Mouse (Mus musculus): ENCODE measurements around the gene Kcnk13. TPM values are rescaled to one million over a fixed set of nuclear protein-coding genes. Genes with fewer than 3 reads are reported as not detected.

The Kcnk13 gene
- polyA plus RNA-seq, 1 experiment from 2014 or later: 0.94 TPM

GRCm38 (mm10) chr12:99999726-100000125 is 35.4 kb downstream of the Kcnk13 start:
- no peaks in the 10 kb centered on the region; the same call in 1 of the 2 replicates for H3K4me1 ChIP-seq (ENCODE audit: control insufficient read depth, insufficient read depth, low read length)
- H3K27ac ChIP-seq (ENCODE audit: low read depth, low read length): no peak overlapping the region
- no peak for ATAC-seq
- H3K4me2 ChIP-seq (ENCODE audit: low read length): no peak overlapping the region
- WGBS: 79% methylated on average over 5 of the region's 5 CpGs
- H3K4me3 ChIP-seq (ENCODE audit: low read depth, low read length): no peak overlapping the region
- no peak for DNase-seq (ENCODE audit: low spot score)
- H3K9me3 ChIP-seq (replicated peaks; ENCODE audit: control insufficient read depth, low read length): no peaks in the 10 kb centered on the region
- no peaks in the 10 kb centered on the region for H3K27me3 ChIP-seq (replicated peaks; ENCODE audit: control insufficient read depth, insufficient read depth, low read length)
- no peak overlapping the region for H3K9ac ChIP-seq (ENCODE audit: low read length)
- no peaks in the 10 kb centered on the region for H3K36me3 ChIP-seq (ENCODE audit: control insufficient read depth, insufficient read depth, low read length)

GRCm38 (mm10) chr12:100000381-100000780 is 36.1 kb downstream of the Kcnk13 start:
- no peaks in the 10 kb centered on the region for H3K27me3 ChIP-seq (replicated peaks; ENCODE audit: control insufficient read depth, insufficient read depth, low read length)
- no peak overlapping the region for H3K4me3 ChIP-seq (ENCODE audit: low read depth, low read length)
- no peaks in the 10 kb centered on the region for H3K9me3 ChIP-seq (replicated peaks; ENCODE audit: control insufficient read depth, low read length)
- H3K27ac ChIP-seq (ENCODE audit: low read depth, low read length): no peak overlapping the region
- no peaks in the 10 kb centered on the region; the same call in 1 of the 2 replicates for H3K4me1 ChIP-seq (ENCODE audit: control insufficient read depth, insufficient read depth, low read length)
- 58% methylated on average over 7 of the region's 7 CpGs for WGBS
- no peak overlapping the region for H3K4me2 ChIP-seq (ENCODE audit: low read length)
- DNase-seq (ENCODE audit: low spot score): no peak
- no peak for ATAC-seq
- no peaks in the 10 kb centered on the region for H3K36me3 ChIP-seq (ENCODE audit: control insufficient read depth, insufficient read depth, low read length)
- H3K9ac ChIP-seq (ENCODE audit: low read length): no peak overlapping the region

GRCm38 (mm10) chr12:100001246-100001645 is 36.9 kb downstream of the Kcnk13 start:
- 91% methylated on average over 3 of the region's 3 CpGs for WGBS
- ATAC-seq: no peak
- Histone ChIP-seq H3K4me1 (ENCODE audit: control insufficient read depth, insufficient read depth, low read length) (no peaks in the 10 kb centered on the region; the same call in 1 of the 2 replicates), H3K4me2 (ENCODE audit: low read length) (no peak overlapping the region), H3K9me3 (replicated peaks; ENCODE audit: control insufficient read depth, low read length) (no peaks in the 10 kb centered on the region), H3K27me3 (replicated peaks; ENCODE audit: control insufficient read depth, insufficient read depth, low read length) (no peaks in the 10 kb centered on the region), H3K9ac (ENCODE audit: low read length) (no peak overlapping the region), H3K27ac (ENCODE audit: low read depth, low read length) (no peak overlapping the region), H3K36me3 (ENCODE audit: control insufficient read depth, insufficient read depth, low read length) (no peaks in the 10 kb centered on the region), H3K4me3 (ENCODE audit: low read depth, low read length) (no peak overlapping the region)
- DNase-seq (ENCODE audit: low spot score): no peak

GRCm38 (mm10) chr12:100001910-100002309 is 37.6 kb downstream of the Kcnk13 start:
- Histone ChIP-seq H3K36me3 (ENCODE audit: control insufficient read depth, insufficient read depth, low read length) (no peaks in the 10 kb centered on the region), H3K9me3 (replicated peaks; ENCODE audit: control insufficient read depth, low read length) (no peaks in the 10 kb centered on the region), H3K4me3 (ENCODE audit: low read depth, low read length) (no peak overlapping the region), H3K9ac (ENCODE audit: low read length) (no peak overlapping the region), H3K4me1 (ENCODE audit: control insufficient read depth, insufficient read depth, low read length) (no peaks in the 10 kb centered on the region; the same call in 1 of the 2 replicates), H3K27ac (ENCODE audit: low read depth, low read length) (no peak overlapping the region), H3K4me2 (ENCODE audit: low read length) (no peak overlapping the region), H3K27me3 (replicated peaks; ENCODE audit: control insufficient read depth, insufficient read depth, low read length) (no peaks in the 10 kb centered on the region)
- 83% methylated on average over 3 of the region's 3 CpGs for WGBS
- DNase-seq (ENCODE audit: low spot score): no peak
- ATAC-seq: no peak

GRCm38 (mm10) chr12:100002914-100003587 is 38.8 kb downstream of the Kcnk13 start:
- H3K36me3 ChIP-seq (ENCODE audit: control insufficient read depth, insufficient read depth, low read length): no peaks in the 10 kb centered on the region
- H3K4me1 ChIP-seq (ENCODE audit: control insufficient read depth, insufficient read depth, low read length): no peaks in the 10 kb centered on the region; the same call in 1 of the 2 replicates
- no peak overlapping the region for H3K9ac ChIP-seq (ENCODE audit: low read length)
- no peaks in the 10 kb centered on the region for H3K27me3 ChIP-seq (replicated peaks; ENCODE audit: control insufficient read depth, insufficient read depth, low read length)
- H3K4me2 ChIP-seq (ENCODE audit: low read length): no peak overlapping the region
- WGBS: 22% methylated on average over 8 of the region's 8 CpGs
- peak; percentile 88 for DNase-seq (ENCODE audit: low spot score)
- H3K9me3 ChIP-seq (replicated peaks; ENCODE audit: control insufficient read depth, low read length): no peaks in the 10 kb centered on the region
- no peak overlapping the region for H3K4me3 ChIP-seq (ENCODE audit: low read depth, low read length)
- H3K27ac ChIP-seq (ENCODE audit: low read depth, low read length): no peak overlapping the region; the same call in 1 of the 2 replicates
- peak; percentile 92 for ATAC-seq

GRCm38 (mm10) chr12:100005285-100005684 is 41.0 kb downstream of the Kcnk13 start:
- no peaks in the 10 kb centered on the region for H3K9me3 ChIP-seq (replicated peaks; ENCODE audit: control insufficient read depth, low read length)
- 93% methylated on average over 5 of the region's 5 CpGs for WGBS
- H3K9ac ChIP-seq (ENCODE audit: low read length): no peak overlapping the region
- H3K4me2 ChIP-seq (ENCODE audit: low read length): no peak overlapping the region
- no peak for ATAC-seq
- DNase-seq (ENCODE audit: low spot score): no peak
- no peak overlapping the region for H3K4me3 ChIP-seq (ENCODE audit: low read depth, low read length)
- H3K27ac ChIP-seq (ENCODE audit: low read depth, low read length): no peak overlapping the region
- H3K4me1 ChIP-seq (ENCODE audit: control insufficient read depth, insufficient read depth, low read length): no peaks in the 10 kb centered on the region; the same call in 1 of the 2 replicates
- no peaks in the 10 kb centered on the region for H3K27me3 ChIP-seq (replicated peaks; ENCODE audit: control insufficient read depth, insufficient read depth, low read length)
- no peaks in the 10 kb centered on the region for H3K36me3 ChIP-seq (ENCODE audit: control insufficient read depth, insufficient read depth, low read length)

GRCm38 (mm10) chr12:100006681-100007080 is 42.4 kb downstream of the Kcnk13 start:
- H3K27ac ChIP-seq (ENCODE audit: low read depth, low read length): no peak overlapping the region
- no peaks in the 10 kb centered on the region for H3K36me3 ChIP-seq (ENCODE audit: control insufficient read depth, insufficient read depth, low read length)
- DNase-seq (ENCODE audit: low spot score) (no peak), ATAC-seq (no peak)
- H3K4me2 ChIP-seq (ENCODE audit: low read length): no peak overlapping the region
- no peaks in the 10 kb centered on the region; the same call in 1 of the 2 replicates for H3K4me1 ChIP-seq (ENCODE audit: control insufficient read depth, insufficient read depth, low read length)
- H3K27me3 ChIP-seq (replicated peaks; ENCODE audit: control insufficient read depth, insufficient read depth, low read length): no peaks in the 10 kb centered on the region
- 83% methylated on average over 2 of the region's 2 CpGs for WGBS
- no peak overlapping the region for H3K9ac ChIP-seq (ENCODE audit: low read length)
- H3K9me3 ChIP-seq (replicated peaks; ENCODE audit: control insufficient read depth, low read length): no peaks in the 10 kb centered on the region
- H3K4me3 ChIP-seq (ENCODE audit: low read depth, low read length): no peak overlapping the region

- no peak for ATAC-seq
- no peak for DNase-seq (ENCODE audit: low spot score)
- no peak overlapping the region for H3K4me2 ChIP-seq (ENCODE audit: low read length)
- H3K27ac ChIP-seq (ENCODE audit: low read depth, low read length): no peak overlapping the region
- no peaks in the 10 kb centered on the region for H3K27me3 ChIP-seq (replicated peaks; ENCODE audit: control insufficient read depth, insufficient read depth, low read length)
- H3K36me3 ChIP-seq (ENCODE audit: control insufficient read depth, insufficient read depth, low read length): no peaks in the 10 kb centered on the region
- H3K9ac ChIP-seq (ENCODE audit: low read length): no peak overlapping the region
- H3K4me1 ChIP-seq (ENCODE audit: control insufficient read depth, insufficient read depth, low read length): no peaks in the 10 kb centered on the region
- WGBS: over 99% methylated on average over 3 of the region's 3 CpGs
- no peak overlapping the region for H3K4me3 ChIP-seq (ENCODE audit: low read depth, low read length)
- H3K9me3 ChIP-seq (replicated peaks; ENCODE audit: control insufficient read depth, low read length): no peaks in the 10 kb centered on the region
These were observed 48.5 kb downstream of the Kcnk13 start for GRCm38 (mm10) chr12:100012839-100013238.

- no peaks in the 10 kb centered on the region for H3K27me3 ChIP-seq (replicated peaks; ENCODE audit: control insufficient read depth, insufficient read depth, low read length)
- H3K9ac ChIP-seq (ENCODE audit: low read length): no peak overlapping the region
- no peak overlapping the region for H3K4me2 ChIP-seq (ENCODE audit: low read length)
- H3K36me3 ChIP-seq (ENCODE audit: control insufficient read depth, insufficient read depth, low read length): no peaks in the 10 kb centered on the region
- DNase-seq (ENCODE audit: low spot score): no peak
- no peaks in the 10 kb centered on the region for H3K4me1 ChIP-seq (ENCODE audit: control insufficient read depth, insufficient read depth, low read length)
- ATAC-seq: no peak
- H3K9me3 ChIP-seq (replicated peaks; ENCODE audit: control insufficient read depth, low read length): no peaks in the 10 kb centered on the region
- H3K27ac ChIP-seq (ENCODE audit: low read depth, low read length): no peak overlapping the region
- WGBS: 94% methylated on average over 5 of the region's 5 CpGs
- H3K4me3 ChIP-seq (ENCODE audit: low read depth, low read length): no peak overlapping the region
These were observed 50.8 kb downstream of the Kcnk13 start for GRCm38 (mm10) chr12:100015146-100015545.
